Mouse (Mus musculus): ENCODE measurements around the gene Tnnt2.

DNA sequence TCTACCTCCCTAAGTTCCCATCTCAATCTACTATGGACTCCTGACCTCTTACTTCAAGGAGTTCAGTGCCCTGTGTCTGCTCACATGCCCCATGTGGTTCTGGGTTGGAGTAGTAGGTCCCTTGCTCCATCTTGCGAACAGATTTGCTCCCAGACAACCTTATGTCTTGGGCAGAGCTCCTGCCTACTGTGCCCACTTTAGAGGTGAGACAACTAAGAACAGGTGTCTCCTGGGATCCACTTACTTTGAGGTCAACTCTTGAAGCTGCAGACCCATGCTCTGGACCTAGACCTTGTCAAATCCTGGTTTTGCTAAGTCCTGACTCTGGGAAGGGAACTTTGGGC, 19.2 kb downstream of the Tnnt2 start:
- TF ChIP-seq CTCF (IDR thresholded peaks at IDR 0.05; ENCODE audit: extremely low read depth, insufficient read length, insufficient replicate concordance, low read depth, low read length) (no peak), POLR2A (IDR thresholded peaks at IDR 0.05; ENCODE audit: low read depth, low read length) (no peak)
